Mouse (Mus musculus) lung, postnatal 0 days (tissue): Measurements from ENCODE around the gene Pfn4.

Source experiments
- CTCF ChIP-seq: IDR thresholded peaks from 2 replicates; pipeline ENCODE4 v1.5.1; 2016; ENCODE audit warnings: antibody characterized with exemption, mild to moderate bottlenecking
- EP300 ChIP-seq: IDR thresholded peaks from 2 replicates; pipeline ENCODE4 v1.6.1; 2016; ENCODE audit warnings: antibody characterized with exemption, mild to moderate bottlenecking, control low read depth

DNA sequence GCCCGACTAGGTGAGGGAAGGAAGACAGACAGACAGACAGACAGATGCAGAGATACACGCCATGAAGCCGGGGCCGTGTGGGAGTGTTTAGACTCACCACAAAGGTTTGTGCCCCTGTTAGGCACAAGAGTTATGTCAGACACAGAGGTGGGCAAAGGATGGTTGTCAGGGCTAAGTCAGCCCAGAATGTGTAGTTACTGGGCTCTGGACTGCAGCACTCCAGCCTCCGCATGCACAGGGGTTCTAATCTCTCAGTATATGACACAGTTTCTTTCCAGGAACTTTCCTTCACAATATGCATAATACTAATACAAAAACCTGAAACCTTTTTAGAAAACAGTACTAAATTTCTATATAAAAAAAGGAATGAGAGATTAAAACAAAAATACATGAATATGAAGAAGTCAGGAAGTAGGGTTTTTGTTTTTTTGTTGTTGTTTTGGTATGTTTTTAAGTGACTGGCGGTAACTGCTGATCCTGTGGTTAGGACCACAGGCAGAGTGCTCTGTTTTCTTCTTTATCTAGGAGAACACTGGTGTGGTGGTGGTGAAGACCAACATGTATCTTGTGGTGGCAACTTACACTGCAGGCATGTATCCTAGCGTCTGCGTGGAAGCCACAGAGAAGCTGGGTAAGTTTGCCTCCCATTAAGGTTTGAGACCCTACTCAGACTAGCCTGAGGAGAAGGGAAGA, 6.2 kb downstream of the Pfn4 start:
- TF ChIP-seq CTCF (no peak), EP300 (no peak)
